Mouse (Mus musculus) embryonic facial prominence, embryonic 11.5 days (tissue): Measurements from ENCODE around the gene Gm10518. TPM values are rescaled to one million over a fixed set of nuclear protein-coding genes. Genes with fewer than 3 reads are reported as not detected.

Source experiments
- ATAC-seq: fragments of 200-750 bp; cut with Nextera tagmentation; replicated peaks from 2 replicates; pipeline ENCODE4 v1.8.0; 2017; ENCODE audit warnings: low read depth; ENCODE audit not compliant: insufficient number of reproducible peaks, low FRiP score, low TSS enrichment
- DNase-seq: peaks from one replicate; pipeline ENCODE4 v3.0.0-alpha.2; 2015; ENCODE audit warnings: low spot score
- H3K27ac ChIP-seq: fragments of 300-500 bp; sonication (generic); replicated peaks from 2 replicates; pipeline ENCODE4 v1.5.1; 2014; ENCODE audit warnings: mild to moderate bottlenecking, low read depth, low read length, control low read depth
- H3K27me3 ChIP-seq: fragments of 300-500 bp; sonication (generic); 2 replicates; pipeline ENCODE4 v1.6.1; 2014; ENCODE audit warnings: mild to moderate bottlenecking, low read length, moderate library complexity, mixed read lengths; ENCODE audit not compliant: control insufficient read depth, insufficient read depth
- H3K36me3 ChIP-seq: fragments of 300-500 bp; sonication (generic); replicated peaks from 2 replicates; pipeline ENCODE4 v1.6.1; 2014; ENCODE audit warnings: low read depth, mild to moderate bottlenecking, low read length, moderate library complexity, mixed read lengths; ENCODE audit not compliant: control insufficient read depth, insufficient read depth
- H3K4me1 ChIP-seq: fragments of 300-500 bp; sonication (generic); 2 replicates; pipeline ENCODE4 v1.6.1; 2014; ENCODE audit warnings: low read length, mixed read lengths; ENCODE audit not compliant: control insufficient read depth, insufficient read depth
- H3K4me2 ChIP-seq: fragments of 300-500 bp; sonication (generic); 2 replicates; pipeline ENCODE4 v1.6.1; 2014; ENCODE audit warnings: low read depth, mild to moderate bottlenecking, control low read depth, low read length, moderate library complexity
- H3K4me3 ChIP-seq: fragments of 300-500 bp; sonication (generic); 2 replicates; pipeline ENCODE4 v1.5.1; 2014; ENCODE audit warnings: low read depth, low read length, control low read depth
- H3K9ac ChIP-seq: fragments of 300-500 bp; sonication (generic); replicated peaks from 2 replicates; pipeline ENCODE4 v1.6.1; 2014; ENCODE audit warnings: mild to moderate bottlenecking, control low read depth, low read length
- H3K9me3 ChIP-seq: fragments of 300-500 bp; sonication (generic); replicated peaks from 2 replicates; pipeline ENCODE4 v1.6.1; 2016; ENCODE audit warnings: mild to moderate bottlenecking, low read length, inconsistent platforms, mixed read lengths; ENCODE audit not compliant: control insufficient read depth
- WGBS: fragments of 180-500 bp; shearing (Covaris S2); extraction: QIAGEN DNeasy Blood & Tissue Kit; methylation state at CpG from one replicate; pipeline ENCODE4 v1.1.7; 2014; 5-methylcytosine and 5-hydroxymethylcytosine counted together
- polyA plus RNA-seq: library from polyadenylated mRNA; unstranded; fragments of >200 nt; fragmentation: Nextera tagmentation; extraction: Ambion mirVana; gene quantifications from 2 replicates; pipeline ENCODE4 v1.2.1, GENCODE M21; 2014

Gene Gm10518
- polyA plus RNA-seq, 1 experiment from 2014 or later = 0.41 TPM

GRCm38 (mm10) chr1:179836426-179837404 lies 33.5 kb downstream of the Gm10518 start:
- no peak overlapping the region for H3K4me3 ChIP-seq
- no peaks in the 10 kb centered on the region for H3K36me3 ChIP-seq
- H3K4me2 ChIP-seq = no peak overlapping the region
- H3K27ac ChIP-seq = no peak overlapping the region
- H3K9me3 ChIP-seq = no peaks in the 10 kb centered on the region
- H3K9ac ChIP-seq = no peak overlapping the region
- WGBS = 90% methylated on average over 7 of the region's 7 CpGs
- DNase-seq (no peak), ATAC-seq (no peak)
- no peaks in the 10 kb centered on the region for H3K27me3 ChIP-seq
- H3K4me1 ChIP-seq = no peaks in the 10 kb centered on the region

GRCm38 (mm10) chr1:179842568-179842967 lies 39.4 kb downstream of the Gm10518 start:
- DNase-seq = no peak

GRCm38 (mm10) chr1:179843981-179844380 lies 40.8 kb downstream of the Gm10518 start:
- Histone ChIP-seq H3K27me3 (no peaks in the 10 kb centered on the region), H3K36me3 (no peaks in the 10 kb centered on the region), H3K27ac (no peak overlapping the region), H3K4me3 (no peak overlapping the region), H3K4me1 (no peaks in the 10 kb centered on the region), H3K9me3 (no peaks in the 10 kb centered on the region), H3K9ac (no peak overlapping the region), H3K4me2 (no peak overlapping the region)
- WGBS = 62% methylated on average over 3 of the region's 3 CpGs
- no peak for ATAC-seq
- DNase-seq = no peak

More at GRCm38 (mm10) chr1:179842568-179842967, 39.4 kb downstream of the Gm10518 start:
- 0 out of 2 replicates have a peak, but pooled peaks have one; percentile 24 for ATAC-seq
- H3K27me3 ChIP-seq = no peaks in the 10 kb centered on the region
- no peaks in the 10 kb centered on the region for H3K9me3 ChIP-seq
- no peak overlapping the region for H3K4me3 ChIP-seq
- H3K4me1 ChIP-seq = no peaks in the 10 kb centered on the region
- no peaks in the 10 kb centered on the region for H3K36me3 ChIP-seq
- 83% methylated on average over 7 of the region's 7 CpGs for WGBS
- no peak overlapping the region for H3K27ac ChIP-seq
- no peak overlapping the region for H3K9ac ChIP-seq
- H3K4me2 ChIP-seq = no peak overlapping the region

- no peaks in the 10 kb centered on the region for H3K36me3 ChIP-seq
- H3K4me1 ChIP-seq = no peaks in the 10 kb centered on the region
- no peak overlapping the region for H3K27ac ChIP-seq
- H3K4me2 ChIP-seq = no peak overlapping the region
- H3K27me3 ChIP-seq = no peaks in the 10 kb centered on the region
- no peaks in the 10 kb centered on the region for H3K9me3 ChIP-seq
- no peak; the same call in 1 of the 2 replicates for ATAC-seq
- no peak overlapping the region for H3K9ac ChIP-seq
- H3K4me3 ChIP-seq = no peak overlapping the region
- WGBS = 15% methylated on average over 5 of the region's 5 CpGs
- DNase-seq = peak; percentile 74
Observed at GRCm38 (mm10) chr1:179844894-179845293, 41.7 kb downstream of the Gm10518 start.

GRCm38 (mm10) chr1:179845832-179846499 lies 42.8 kb downstream of the Gm10518 start:
- H3K9ac ChIP-seq = no peak overlapping the region
- no peaks in the 10 kb centered on the region for H3K36me3 ChIP-seq
- no peak overlapping the region for H3K27ac ChIP-seq
- no peaks in the 10 kb centered on the region for H3K9me3 ChIP-seq
- no peaks in the 10 kb centered on the region for H3K4me1 ChIP-seq
- no peak overlapping the region for H3K4me2 ChIP-seq
- no peaks in the 10 kb centered on the region for H3K27me3 ChIP-seq
- no peak overlapping the region for H3K4me3 ChIP-seq
- DNase-seq (no peak), ATAC-seq (no peak)
- WGBS = 85% methylated on average over 16 of the region's 16 CpGs

GRCm38 (mm10) chr1:179847173-179847572 lies 44.0 kb downstream of the Gm10518 start:
- WGBS = 50% methylated on average over 7 of the region's 7 CpGs
- no peak overlapping the region for H3K4me2 ChIP-seq
- no peaks in the 10 kb centered on the region for H3K4me1 ChIP-seq
- H3K4me3 ChIP-seq = no peak overlapping the region
- ATAC-seq (no peak), DNase-seq (no peak)
- H3K36me3 ChIP-seq = no peaks in the 10 kb centered on the region
- H3K9me3 ChIP-seq = no peaks in the 10 kb centered on the region
- H3K27ac ChIP-seq = no peak overlapping the region
- no peaks in the 10 kb centered on the region for H3K27me3 ChIP-seq
- no peak overlapping the region for H3K9ac ChIP-seq

GRCm38 (mm10) chr1:179847759-179848389 lies 44.7 kb downstream of the Gm10518 start:
- H3K36me3 ChIP-seq = no peaks in the 10 kb centered on the region

More at GRCm38 (mm10) chr1:179847759-179848389, 44.7 kb downstream of the Gm10518 start:
- peak overlapping the region; percentile 34 for H3K4me3 ChIP-seq
- peak; percentile 50 for ATAC-seq
- peak overlapping the region; percentile 75 for H3K9ac ChIP-seq
- no peak overlapping the region for H3K27ac ChIP-seq
- peak overlapping the region; percentile 62 for H3K4me2 ChIP-seq
- H3K4me1 ChIP-seq = no peaks in the 10 kb centered on the region
- DNase-seq = peak; percentile 93
- H3K9me3 ChIP-seq = no peaks in the 10 kb centered on the region
- no peaks in the 10 kb centered on the region for H3K27me3 ChIP-seq
- WGBS = 3% methylated on average over 20 of the region's 20 CpGs
